Mouse (Mus musculus): ENCODE results near the gene Naa50. TPM values are rescaled to one million over a fixed set of nuclear protein-coding genes. Genes with fewer than 3 reads are reported as not detected.

Gene Naa50
- total and polyA plus RNA-seq, 3 experiments = 40.1 to 200 (median 122) TPM

DNA sequence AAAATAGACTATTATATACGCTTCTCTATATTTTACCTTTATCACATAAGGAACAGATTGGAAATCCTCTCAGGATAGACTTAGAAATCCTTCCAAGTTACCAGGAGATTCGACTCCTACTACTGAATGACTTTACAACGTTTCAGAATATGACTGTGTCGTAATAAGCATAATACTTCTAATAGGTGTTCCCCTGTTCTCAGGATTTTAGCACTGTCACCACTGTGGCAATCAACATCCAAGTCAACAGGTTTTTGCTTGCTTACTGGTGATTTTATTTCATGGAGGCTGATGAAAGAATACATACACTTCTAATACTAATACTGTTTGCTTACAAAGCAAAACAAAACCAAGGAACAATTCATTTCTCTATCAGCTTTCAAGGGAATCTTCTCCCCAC, 7.3 kb upstream of the Naa50 start:
- in situ Hi-C loops (cut with MboI; ENCODE audit: low pct_ligation_motif_present, low pct_unique_long_range_greater_than_20kb, low sequenced_read_pairs) = no loop called here
- H3K27ac ChIP-seq (ENCODE audit: insufficient read depth, low read depth) = no peak overlapping the region
- peaks cover 2 to 37% of the 10 kb centered on the region in 2 experiments; a peak in 3 of 4 replicates for H3K4me1 ChIP-seq (ENCODE audit: control insufficient read depth in 1 of 2, insufficient read depth in 2 of 2)
- no peaks in the 10 kb centered on the region for H3K27me3 ChIP-seq (replicated peaks)
- no peak for DNase-seq (ENCODE audit: extremely low read depth)
- H3K4me3 ChIP-seq (replicated peaks in 1 of 3; ENCODE audit: low read depth in 2 of 3, low read length in 2 of 3, poor library complexity in 1 of 3) = no peak overlapping the region
- H3K9me3 ChIP-seq (replicated peaks; ENCODE audit: low read length) = no peaks in the 10 kb centered on the region
- TF ChIP-seq TCF12 (IDR thresholded peaks at IDR 0.05; ENCODE audit: low read depth, low read length) = no peak
- no peak for TF ChIP-seq KAT2A (IDR thresholded peaks at IDR 0.05; ENCODE audit: insufficient replicate concordance, low read length)
- no peak for TF ChIP-seq GABPA (IDR thresholded peaks at IDR 0.05; ENCODE audit: insufficient replicate concordance, low read depth, low read length)
- no peak for TF ChIP-seq JUN (IDR thresholded peaks at IDR 0.05; ENCODE audit: insufficient read depth, low read depth, low read length)
- H3K4me2 ChIP-seq (ENCODE audit: insufficient read depth, low read depth, poor library complexity, severe bottlenecking) = no peak overlapping the region
- dilution Hi-C loops (cut with MboI; ENCODE audit: extremely low pct_ligation_motif_present, extremely low pct_unique_long_range_greater_than_20kb, low sequenced_read_pairs) = no loop called here
- H3K79me2 ChIP-seq (replicated peaks; ENCODE audit: control insufficient read depth, extremely low read depth, insufficient read depth, poor library complexity, severe bottlenecking) = peaks cover 7% of the 10 kb centered on the region; the same call in 1 of the 2 replicates
- peaks cover 3 to 14% of the 10 kb centered on the region in 2 experiments for H3K36me3 ChIP-seq (replicated peaks in 1 of 2; ENCODE audit: control insufficient read depth in 1 of 2, insufficient read depth in 1 of 2, low read length in 1 of 2)
- no peak overlapping the region for H3K9ac ChIP-seq (ENCODE audit: insufficient read depth, low read depth)

DNA sequence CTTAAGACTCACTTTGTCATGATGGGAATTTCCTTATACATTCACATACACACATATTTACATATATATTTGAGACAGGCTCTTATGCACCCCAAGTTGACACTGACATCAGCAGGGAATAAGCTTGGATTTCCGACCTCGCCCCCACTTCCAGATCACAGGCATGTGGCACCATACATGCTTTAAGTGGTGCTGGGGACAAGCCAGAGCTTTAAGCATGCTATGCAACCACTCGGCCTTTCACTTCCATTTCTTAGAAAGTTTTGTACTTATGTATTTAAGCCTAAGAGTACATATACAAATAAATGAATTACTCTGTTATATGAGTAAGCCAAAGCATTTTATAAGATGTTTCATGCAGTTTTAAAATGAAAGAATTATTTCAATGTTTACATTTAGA, 6.4 kb upstream of the Naa50 start:
- no peak overlapping the region for H3K9ac ChIP-seq (ENCODE audit: insufficient read depth, low read depth)
- no peak for DNase-seq (ENCODE audit: extremely low read depth)
- H3K4me2 ChIP-seq (ENCODE audit: insufficient read depth, low read depth, poor library complexity, severe bottlenecking) = no peak overlapping the region
- H3K27ac ChIP-seq (ENCODE audit: insufficient read depth, low read depth) = no peak overlapping the region
- no peaks in the 10 kb centered on the region for H3K9me3 ChIP-seq (replicated peaks; ENCODE audit: low read length)
- dilution Hi-C loops (cut with MboI; ENCODE audit: extremely low pct_ligation_motif_present, extremely low pct_unique_long_range_greater_than_20kb, low sequenced_read_pairs) = no loop called here
- in situ Hi-C loops (cut with MboI; ENCODE audit: low pct_ligation_motif_present, low pct_unique_long_range_greater_than_20kb, low sequenced_read_pairs) = no loop called here
- peaks cover 3 to 13% of the 10 kb centered on the region in 2 experiments for H3K36me3 ChIP-seq (replicated peaks in 1 of 2; ENCODE audit: control insufficient read depth in 1 of 2, insufficient read depth in 1 of 2, low read length in 1 of 2)
- peaks cover 2 to 43% of the 10 kb centered on the region in 2 experiments; a peak in 3 of 4 replicates for H3K4me1 ChIP-seq (ENCODE audit: control insufficient read depth in 1 of 2, insufficient read depth in 2 of 2)
- H3K79me2 ChIP-seq (replicated peaks; ENCODE audit: control insufficient read depth, extremely low read depth, insufficient read depth, poor library complexity, severe bottlenecking) = peaks cover 11% of the 10 kb centered on the region; the same call in 1 of the 2 replicates
- no peaks in the 10 kb centered on the region for H3K27me3 ChIP-seq (replicated peaks)
- H3K4me3 ChIP-seq (replicated peaks in 1 of 3; ENCODE audit: low read depth in 2 of 3, low read length in 2 of 3, poor library complexity in 1 of 3) = no peak overlapping the region
- TF ChIP-seq CTCF (conservative IDR thresholded peaks at IDR 0.05 in 1 of 2, IDR thresholded peaks at IDR 0.05 in 1 of 2; ENCODE audit: low read depth in 2 of 2, low read length in 2 of 2) (no peak), TCF12 (IDR thresholded peaks at IDR 0.05; ENCODE audit: low read depth, low read length) (no peak), NRF1 (IDR thresholded peaks at IDR 0.05; ENCODE audit: low read depth, low read length) (no peak), MAFK (IDR thresholded peaks at IDR 0.05; ENCODE audit: insufficient replicate concordance, low read length) (no peak), JUN (IDR thresholded peaks at IDR 0.05; ENCODE audit: insufficient read depth, low read depth, low read length) (no peak), NELFE (IDR thresholded peaks at IDR 0.05; ENCODE audit: low read depth, low read length) (no peak), UBTF (IDR thresholded peaks at IDR 0.05; ENCODE audit: low read depth, low read length) (no peak), MEF2A (IDR thresholded peaks at IDR 0.05; ENCODE audit: borderline replicate concordance, low read depth, low read length) (no peak), ZC3H11A (IDR thresholded peaks at IDR 0.05; ENCODE audit: low read depth, low read length) (no peak), ZKSCAN1 (IDR thresholded peaks at IDR 0.05; ENCODE audit: borderline replicate concordance, low read depth, low read length) (no peak), CHD1 (IDR thresholded peaks at IDR 0.05; ENCODE audit: low read depth, low read length) (no peak), MXI1 (IDR thresholded peaks at IDR 0.05; ENCODE audit: low read depth, low read length) (no peak)

Measured in CH12.LX (cell line).